Mouse (Mus musculus) Muller cell, postnatal 12 days (primary cell): ENCODE measurements around the gene Amdhd1.

Experiments used
- DNase-seq: peaks from one replicate; pipeline ENCODE4 v3.0.0-alpha.2; 2015; ENCODE audit errors: inconsistent ontology term

Amdhd1 gene

DNA sequence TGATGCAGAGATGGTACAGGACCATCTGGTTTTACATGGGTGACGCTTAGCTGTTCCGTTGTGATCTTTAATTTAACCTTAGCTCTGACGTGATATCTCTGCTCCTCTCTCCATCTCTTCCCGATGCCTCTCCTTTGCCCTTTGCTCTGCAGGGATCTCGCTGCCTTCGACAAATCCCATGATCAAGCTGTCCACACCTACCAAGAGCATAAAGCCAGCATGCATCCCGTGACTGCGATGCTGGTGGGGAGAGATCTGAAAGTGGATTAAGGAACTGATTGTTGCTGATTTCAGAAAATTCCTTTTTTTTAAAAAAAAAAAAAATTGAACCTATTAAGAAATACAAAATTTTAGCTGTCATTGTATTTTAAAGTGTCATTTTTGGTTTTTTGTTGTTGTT is 55.3 kb downstream of the Amdhd1 start:
- no peak for DNase-seq
